Comparison of ENCODE assay signal across 22 mouse cellular contexts in the genomic region with DNA sequence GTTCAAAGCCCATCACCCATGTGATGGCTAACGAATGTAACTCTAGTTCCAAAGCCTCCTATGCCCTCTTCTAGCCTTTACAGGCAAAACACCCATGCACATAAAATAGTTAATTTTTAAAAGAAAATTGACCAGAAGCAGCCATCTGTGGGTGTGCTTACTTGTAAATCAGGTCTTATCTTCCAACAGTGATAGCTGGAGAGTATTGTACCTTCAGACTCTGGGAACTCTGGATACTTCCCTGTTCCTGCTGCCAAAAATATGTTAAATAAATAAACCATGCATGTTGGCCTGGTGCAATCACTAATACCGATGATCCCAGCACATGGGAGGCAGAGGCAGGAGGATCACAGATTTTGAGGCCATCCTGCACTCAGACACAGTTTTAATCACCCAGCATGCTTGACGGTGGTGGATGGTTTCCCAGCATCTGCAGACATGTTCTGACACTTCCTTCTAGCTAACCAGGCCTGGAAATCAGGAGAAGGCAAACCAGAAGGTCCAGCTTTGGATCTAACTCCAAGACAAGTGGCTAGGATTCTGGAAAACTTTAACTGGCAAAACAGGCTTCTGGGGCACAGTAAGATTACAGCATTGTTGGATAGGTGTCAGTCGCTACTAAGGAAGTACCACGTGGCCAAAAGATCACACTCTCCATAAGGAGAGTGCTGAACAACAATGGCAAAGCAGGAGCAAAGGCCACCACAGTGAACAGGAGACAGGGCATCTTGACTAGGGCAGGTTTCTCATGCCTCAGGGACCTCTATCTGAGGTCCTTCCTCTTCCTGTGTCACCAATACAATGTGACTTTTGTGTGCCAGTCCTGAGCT. TPM values are rescaled to one million over a fixed set of nuclear protein-coding genes. Genes with fewer than 3 reads are reported as not detected.
DNase-seq lines count a peak whose midpoint lies in the region; ATAC-seq and TF ChIP-seq lines count a peak whose summit lies in the region.
"Had no signal": no experiment of that assay in that cellular context is flagged by ENCODE, and none has a peak within 500 bp of the region (broad histone marks: within the 10 kb centered on the region; RNA-seq: fewer than 3 reads in every experiment).

No protein-coding gene starts in this region.

- H3K27ac ChIP-seq in stomach, embryonic 15.5 days = peak overlapping the region; percentile 55
- H3K27ac ChIP-seq in lung, postnatal 0 days (ENCODE audit: low read length) = no peak overlapping the region
- H3K27ac ChIP-seq: forebrain, embryonic 13.5 days; left cerebral cortex, adult 2 months; midbrain, embryonic 12.5 days; neural tube, embryonic 12.5 days had no signal

- H3K4me1 ChIP-seq in megakaryocyte, embryonic 14.5 days = peaks cover 31% of the 10 kb centered on the region
- peaks cover 12% of the 10 kb centered on the region for H3K4me1 ChIP-seq in stomach, embryonic 15.5 days
- no peaks in the 10 kb centered on the region for H3K4me1 ChIP-seq in lung, postnatal 0 days (ENCODE audit: insufficient read depth, low read depth, low read length)

- TF ChIP-seq EP300 in lung, postnatal 0 days (IDR thresholded peaks at IDR 0.05) = no peak

- H3K9ac ChIP-seq in stomach, embryonic 15.5 days = no peak overlapping the region
- H3K9ac ChIP-seq in lung, postnatal 0 days (replicated peaks; ENCODE audit: low read depth) = no peak overlapping the region
- H3K9ac ChIP-seq: forebrain, embryonic 13.5 days; lung, embryonic 14.5 days; midbrain, embryonic 12.5 days; neural tube, embryonic 12.5 days had no signal

- no peaks in the 10 kb centered on the region for H3K9me3 ChIP-seq in megakaryocyte, embryonic 14.5 days
- H3K9me3 ChIP-seq in stomach, embryonic 15.5 days = no peaks in the 10 kb centered on the region
- no peaks in the 10 kb centered on the region for H3K9me3 ChIP-seq in lung, postnatal 0 days (ENCODE audit: low read length)
- H3K9me3 ChIP-seq: forebrain, embryonic 13.5 days; midbrain, embryonic 12.5 days; neural tube, embryonic 12.5 days had no signal

- WGBS in stomach, embryonic 15.5 days = 40% methylated on average over 5 of the region's 5 CpGs
- 38% methylated on average over 5 of the region's 5 CpGs for WGBS in lung, postnatal 0 days

- ATAC-seq in megakaryocyte, adult 5-6 weeks (ENCODE audit: poor library complexity, severe bottlenecking) = no peak
- ATAC-seq in stomach, embryonic 15.5 days (ENCODE audit: insufficient read depth, low FRiP score, low read depth) = no peak
- ATAC-seq in lung, postnatal 0 days = no peak
- ATAC-seq: forebrain, embryonic 13.5 days had no signal

- no peak overlapping the region for H3K4me2 ChIP-seq in stomach, embryonic 15.5 days
- H3K4me2 ChIP-seq in lung, postnatal 0 days (replicated peaks; ENCODE audit: low read depth, low read length) = no peak overlapping the region
- H3K4me2 ChIP-seq: forebrain, embryonic 13.5 days; heart, embryonic 11.5 days; liver, embryonic 11.5 days; lung, embryonic 14.5 days; midbrain, embryonic 12.5 days; neural tube, embryonic 12.5 days had no signal

- H3K36me3 ChIP-seq in megakaryocyte, embryonic 14.5 days (replicated peaks; ENCODE audit: low read length) = peaks cover 34% of the 10 kb centered on the region
- peaks cover 7% of the 10 kb centered on the region; the same call in 1 of the 2 replicates for H3K36me3 ChIP-seq in stomach, embryonic 15.5 days
- H3K36me3 ChIP-seq in lung, postnatal 0 days (ENCODE audit: insufficient read depth, low read length) = peaks cover 9% of the 10 kb centered on the region; the same call in 1 of the 2 replicates

- peak overlapping the region; percentile 21 for H3K4me3 ChIP-seq in megakaryocyte, embryonic 14.5 days (replicated peaks)
- no peak overlapping the region for H3K4me3 ChIP-seq in stomach, embryonic 15.5 days (replicated peaks)
- H3K4me3 ChIP-seq in lung, postnatal 0 days (ENCODE audit: low read depth, low read length) = no peak overlapping the region
- H3K4me3 ChIP-seq: forebrain, embryonic 13.5 days; left cerebral cortex, adult 2 months; midbrain, embryonic 12.5 days; neural tube, embryonic 12.5 days had no signal

- H3K27me3 ChIP-seq in megakaryocyte, embryonic 14.5 days (replicated peaks) = peaks cover 37% of the 10 kb centered on the region
- H3K27me3 ChIP-seq in stomach, embryonic 15.5 days (replicated peaks) = no peaks in the 10 kb centered on the region
- no peaks in the 10 kb centered on the region for H3K27me3 ChIP-seq in lung, postnatal 0 days (replicated peaks; ENCODE audit: insufficient read depth, low read length)
- H3K27me3 ChIP-seq: CH12.LX; forebrain, embryonic 13.5 days; neural tube, embryonic 12.5 days had no signal

- DNase-seq in kidney, adult 9 months = peak; percentile 61
- DNase-seq in kidney, postnatal 4 days = no peak
- DNase-seq in gonadal fat pad, adult 2 months (ENCODE audit: low read depth) = peak; percentile 68
- DNase-seq in lung, postnatal 0 days (ENCODE audit: low spot score) = no peak
- no peak for DNase-seq in frontal cortex, adult 2 months (ENCODE audit: extremely low spot score in 1 of 2, low spot score in 1 of 2)
- DNase-seq: cerebellum, adult 8-10 months; gastrocnemius, postnatal 36 days; heart, postnatal 10 days; left cerebral cortex, postnatal 4 days; lung, embryonic 14.5 days; lung, postnatal 4 days had no signal

- TF ChIP-seq CTCF in lung, postnatal 0 days (IDR thresholded peaks at IDR 0.05) = no peak

RNA-seq across cellular contexts. Expression of gene Sema4g, which starts 3.5 kb away (rescaled TPM):
- 0.53 TPM in 1 of 2 replicates, not detected in the other for polyA plus RNA-seq in megakaryocyte, embryonic 14.5 days (2012; ENCODE audit: insufficient read depth, low replicate concordance)
- not detected in 2 replicates for total RNA-seq in megakaryocyte, adult 5-6 weeks (2015)
- total RNA-seq in megakaryocyte, adult 5-6 weeks (2017) = not detected in 2 replicates
- polyA plus RNA-seq in gonadal fat pad, adult 2 months (2012; rRNA removed) = 15.5 and 18.5 TPM in 2 replicates
- polyA plus RNA-seq in stomach, embryonic 15.5 days (2015; fragmentation: Nextera tagmentation; extraction: Ambion mirVana) = 6.5 and 7.4 TPM in 2 replicates
- polyA plus RNA-seq in lung, postnatal 0 days (2015; fragmentation: Nextera tagmentation; extraction: Ambion mirVana) = 0.47 and 1.0 TPM in 2 replicates
- 52.4 and 53.9 TPM in 2 replicates for polyA plus RNA-seq in frontal cortex, adult 2 months (2012; rRNA removed)

RNA-seq across cellular contexts. Expression of gene Twnk, which starts 20.1 kb away (rescaled TPM):
- 2.0 and 7.3 TPM in 2 replicates for polyA plus RNA-seq in megakaryocyte, embryonic 14.5 days (2012; ENCODE audit: insufficient read depth, low replicate concordance)
- 6.2 and 6.3 TPM in 2 replicates for total RNA-seq in megakaryocyte, adult 5-6 weeks (2015)
- 6.5 and 6.8 TPM in 2 replicates for total RNA-seq in megakaryocyte, adult 5-6 weeks (2017)
- polyA plus RNA-seq in gonadal fat pad, adult 2 months (2012; rRNA removed) = 12.9 and 13.4 TPM in 2 replicates
- 18.3 and 19.8 TPM in 2 replicates for polyA plus RNA-seq in stomach, embryonic 15.5 days (2015; fragmentation: Nextera tagmentation; extraction: Ambion mirVana)
- 7.5 and 7.9 TPM in 2 replicates for polyA plus RNA-seq in lung, postnatal 0 days (2015; fragmentation: Nextera tagmentation; extraction: Ambion mirVana)
- 10.2 and 11.3 TPM in 2 replicates for polyA plus RNA-seq in frontal cortex, adult 2 months (2012; rRNA removed)

RNA-seq across cellular contexts. Expression of gene Mrpl43, which starts 20.9 kb away (rescaled TPM):
- 76.4 and 192 TPM in 2 replicates for polyA plus RNA-seq in megakaryocyte, embryonic 14.5 days (2012; ENCODE audit: insufficient read depth, low replicate concordance)
- 35.9 and 47.9 TPM in 2 replicates for total RNA-seq in megakaryocyte, adult 5-6 weeks (2015)
- total RNA-seq in megakaryocyte, adult 5-6 weeks (2017) = 25.3 and 29.3 TPM in 2 replicates
- 73.0 and 74.7 TPM in 2 replicates for polyA plus RNA-seq in gonadal fat pad, adult 2 months (2012; rRNA removed)
- polyA plus RNA-seq in stomach, embryonic 15.5 days (2015; fragmentation: Nextera tagmentation; extraction: Ambion mirVana) = 70.4 and 71.2 TPM in 2 replicates
- polyA plus RNA-seq in lung, postnatal 0 days (2015; fragmentation: Nextera tagmentation; extraction: Ambion mirVana) = 62.6 and 63.3 TPM in 2 replicates
- polyA plus RNA-seq in frontal cortex, adult 2 months (2012; rRNA removed) = 73.3 and 80.2 TPM in 2 replicates

RNA-seq across cellular contexts. Expression of gene Lzts2, which starts 28.8 kb away (rescaled TPM):
- polyA plus RNA-seq in megakaryocyte, embryonic 14.5 days (2012; ENCODE audit: insufficient read depth, low replicate concordance) = 59.9 and 91.6 TPM in 2 replicates
- 0.32 and 0.36 TPM in 2 replicates for total RNA-seq in megakaryocyte, adult 5-6 weeks (2015)
- 0.37 and 0.51 TPM in 2 replicates for total RNA-seq in megakaryocyte, adult 5-6 weeks (2017)
- 87.8 and 102 TPM in 2 replicates for polyA plus RNA-seq in gonadal fat pad, adult 2 months (2012; rRNA removed)
- 65.5 and 69.9 TPM in 2 replicates for polyA plus RNA-seq in stomach, embryonic 15.5 days (2015; fragmentation: Nextera tagmentation; extraction: Ambion mirVana)
- polyA plus RNA-seq in lung, postnatal 0 days (2015; fragmentation: Nextera tagmentation; extraction: Ambion mirVana) = 56.0 and 59.4 TPM in 2 replicates
- 34.7 and 37.1 TPM in 2 replicates for polyA plus RNA-seq in frontal cortex, adult 2 months (2012; rRNA removed)
- total RNA-seq: monocyte, adult 5-6 weeks had no signal

RNA-seq across cellular contexts. Expression of gene Slf2, which starts 54.4 kb away (rescaled TPM):
- polyA plus RNA-seq in megakaryocyte, embryonic 14.5 days (2012; ENCODE audit: insufficient read depth, low replicate concordance) = 5.7 and 9.2 TPM in 2 replicates
- 27.8 and 30.1 TPM in 2 replicates for total RNA-seq in megakaryocyte, adult 5-6 weeks (2015)
- total RNA-seq in megakaryocyte, adult 5-6 weeks (2017) = 36.3 and 43.2 TPM in 2 replicates
- polyA plus RNA-seq in gonadal fat pad, adult 2 months (2012; rRNA removed) = 45.2 and 53.7 TPM in 2 replicates
- 33.0 and 35.1 TPM in 2 replicates for polyA plus RNA-seq in stomach, embryonic 15.5 days (2015; fragmentation: Nextera tagmentation; extraction: Ambion mirVana)
- polyA plus RNA-seq in lung, postnatal 0 days (2015; fragmentation: Nextera tagmentation; extraction: Ambion mirVana) = 10.6 and 11.6 TPM in 2 replicates
- 39.7 and 46.4 TPM in 2 replicates for polyA plus RNA-seq in frontal cortex, adult 2 months (2012; rRNA removed)

Comparison
In these comparisons a context has a peak if more than half of its experiments do, and no peak if none do; other contexts are left out.
1. DNase-seq: peak in kidney, adult 9 months (single experiment) and gonadal fat pad, adult 2 months (single experiment); none in kidney, postnatal 4 days (0 of 2), lung, postnatal 0 days (single experiment) and frontal cortex, adult 2 months (0 of 2).